Mouse (Mus musculus): ENCODE results near the gene Gm281.
"Not testable (repeated sequence)": the region's sequence is repeated elsewhere in the genome, so short reads cannot be mapped to it uniquely, and the experiment has no call there.

The Gm281 gene

DNA sequence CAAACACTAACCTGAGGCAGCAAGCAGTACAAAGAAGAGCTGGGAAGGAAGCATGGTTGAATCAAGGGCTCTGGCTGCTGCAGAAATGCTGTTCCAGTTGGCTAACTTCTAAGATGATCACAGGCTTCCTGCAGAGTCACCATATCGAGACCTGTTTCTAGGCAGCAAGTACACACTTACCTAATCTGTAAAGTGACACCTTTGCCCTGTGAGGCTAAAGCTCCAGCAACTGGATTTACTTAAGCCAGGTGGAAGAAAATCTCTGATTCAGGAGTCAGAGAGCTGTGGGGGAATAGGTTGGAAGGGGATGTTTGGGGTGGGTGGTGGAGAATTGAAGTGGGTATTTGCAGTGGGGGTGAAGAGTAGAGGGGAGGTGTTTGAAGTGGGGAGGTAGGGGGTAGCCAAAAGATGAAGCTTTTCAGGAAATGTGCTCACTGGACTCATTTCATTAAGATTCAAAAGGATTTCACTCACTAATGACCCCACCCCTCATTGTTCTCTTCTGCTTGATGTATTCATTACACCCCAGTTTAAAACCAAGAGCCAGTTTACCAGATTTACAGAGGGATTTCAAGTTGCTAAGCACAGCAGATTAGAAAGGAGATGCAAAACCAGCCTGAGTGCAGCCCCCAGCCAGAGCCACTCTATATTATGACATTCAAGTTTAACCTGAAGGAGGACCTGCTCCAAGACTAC, at the start of gene Gm281:
Gene Gm281, minus strand, starts transcription at position 92 of the 696 bp plus-strand sequence.
- no peak for DNase-seq (ENCODE audit: low spot score)

DNA sequence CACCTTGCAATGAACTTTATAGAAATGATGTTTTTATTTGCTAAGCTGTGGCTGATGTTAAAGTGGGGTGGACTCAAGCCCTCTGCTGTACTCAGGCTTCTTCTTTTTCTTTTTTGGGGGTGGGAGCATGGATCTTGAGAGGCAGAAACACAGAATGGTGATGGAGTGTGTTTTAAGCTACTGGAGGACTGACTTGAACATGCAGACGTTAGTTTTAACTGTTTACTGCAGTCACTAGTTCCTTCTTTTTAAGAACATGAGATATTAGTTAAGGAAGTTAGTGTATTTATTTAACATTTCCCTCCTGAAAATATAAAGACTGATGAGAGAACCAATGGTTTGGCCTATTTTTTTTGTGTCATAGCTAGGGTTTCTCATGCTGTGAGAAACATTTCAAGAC, 49.2 kb upstream of the Gm281 start:
- DNase-seq (ENCODE audit: low spot score): no peak

DNA sequence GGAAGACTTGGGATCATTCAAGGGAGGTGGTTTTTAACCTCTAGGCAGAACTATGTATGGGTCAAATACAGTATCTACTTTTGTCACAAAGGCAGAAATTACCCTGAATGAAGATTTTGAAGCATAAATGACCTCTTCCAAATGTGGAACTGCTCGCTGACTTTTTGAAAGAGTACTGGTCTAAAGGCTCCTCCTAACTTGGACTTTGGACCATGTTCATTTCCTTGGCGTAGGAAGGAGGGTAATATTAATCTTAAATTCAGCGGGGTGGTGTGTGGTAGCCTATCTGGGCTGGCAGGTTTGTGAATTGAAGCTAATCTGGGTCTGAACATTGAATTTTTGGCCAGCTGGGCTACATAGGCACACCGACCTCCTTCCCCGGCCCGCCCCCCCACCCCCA, 48.2 kb upstream of the Gm281 start:
- no peak for DNase-seq (ENCODE audit: low spot score)

GRCm38 (mm10) chr14:13961401-13962112, 47.3 kb upstream of the Gm281 start, which contains the start of the genes Atxn7 and Thoc7:
Atxn7 (plus strand) TSS chr14:13961440.
Thoc7 (minus strand) TSS chr14:13961852.
- DNase-seq (ENCODE audit: low spot score): peak; percentile 36

- peak; percentile 59 for DNase-seq (ENCODE audit: low spot score)
These were observed 46.4 kb upstream of the Gm281 start for GRCm38 (mm10) chr14:13960482-13961325.

- peak; percentile 50 for DNase-seq (ENCODE audit: low spot score)
These were observed 45.8 kb upstream of the Gm281 start for GRCm38 (mm10) chr14:13960079-13960478.

- not testable (repeated sequence) for DNase-seq (ENCODE audit: low spot score)
These were observed 37.9 kb upstream of the Gm281 start for GRCm38 (mm10) chr14:13952151-13952550.

GRCm38 (mm10) chr14:13950401-13950800, 36.1 kb upstream of the Gm281 start:
- peak; percentile 46 for DNase-seq (ENCODE audit: low spot score)

- no peak for DNase-seq (ENCODE audit: low spot score)
These were observed 34.1 kb upstream of the Gm281 start for GRCm38 (mm10) chr14:13948345-13948744.

GRCm38 (mm10) chr14:13944686-13945085, 30.4 kb upstream of the Gm281 start:
- no peak for DNase-seq (ENCODE audit: low spot score)

DNA sequence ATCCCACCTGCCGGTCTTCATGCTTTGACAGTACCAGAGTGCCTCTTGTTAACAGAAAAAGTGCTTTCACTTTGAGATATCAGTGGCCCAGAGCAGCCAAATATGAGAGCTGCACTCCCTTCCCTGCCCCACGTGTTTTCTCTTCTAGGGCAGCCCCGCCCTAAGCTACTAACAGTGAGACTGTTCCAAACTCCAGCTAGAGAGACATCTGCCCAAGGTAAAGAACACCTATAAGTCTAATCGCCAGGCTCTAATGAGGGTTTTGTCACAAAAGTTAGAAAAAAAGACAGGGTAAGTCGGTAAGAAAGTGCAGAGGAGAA, 19.7 kb upstream of the Gm281 start:
- no peak for DNase-seq (ENCODE audit: low spot score)

DNA sequence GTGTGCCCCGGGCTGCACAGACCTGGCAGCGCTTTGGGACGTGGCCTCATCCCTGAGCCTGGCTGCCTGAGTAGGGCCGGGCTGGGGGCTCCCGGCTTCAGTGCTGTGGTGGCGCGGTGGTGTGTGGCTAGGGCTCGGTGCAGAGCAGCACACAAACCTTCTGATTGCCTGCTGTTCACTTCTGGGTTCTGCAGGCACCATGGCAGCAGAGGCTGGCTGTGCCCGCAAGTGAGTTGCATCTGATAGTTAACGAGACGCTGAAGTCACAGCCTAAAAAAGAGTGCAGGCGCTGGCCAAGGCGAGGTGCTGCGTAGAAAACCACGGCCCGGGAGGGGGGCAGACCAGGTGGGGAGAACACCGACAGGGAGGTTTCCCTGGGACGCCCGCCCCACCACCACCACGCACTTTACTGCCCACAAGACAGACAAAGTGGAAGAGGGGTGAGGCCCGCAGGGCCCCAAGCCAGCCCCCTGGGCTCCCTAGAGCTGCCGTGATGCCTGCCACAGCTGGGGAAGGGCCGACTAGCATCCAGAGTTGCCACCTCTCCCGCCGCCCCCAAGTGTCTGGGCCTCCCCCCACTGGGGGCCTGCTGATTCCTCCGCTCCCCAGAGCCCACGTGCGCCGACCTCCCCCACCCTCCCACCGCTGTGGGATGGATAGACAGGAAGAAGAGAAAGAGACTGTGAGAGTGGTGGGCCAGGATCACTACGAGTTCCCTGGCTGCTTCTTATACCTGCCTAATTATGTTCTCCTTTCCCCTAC, 19.2 kb upstream of the Gm281 start:
- DNase-seq (ENCODE audit: low spot score): peak; percentile 2

GRCm38 (mm10) chr14:13917630-13918029, 3.4 kb upstream of the Gm281 start:
- peak; percentile 16 for DNase-seq (ENCODE audit: low spot score)

GRCm38 (mm10) chr14:13917208-13917607, 2.9 kb upstream of the Gm281 start:
- DNase-seq (ENCODE audit: low spot score): no peak

- no peak for DNase-seq (ENCODE audit: low spot score)
These were observed 929 bp upstream of the Gm281 start for GRCm38 (mm10) chr14:13915207-13915606.

DNA sequence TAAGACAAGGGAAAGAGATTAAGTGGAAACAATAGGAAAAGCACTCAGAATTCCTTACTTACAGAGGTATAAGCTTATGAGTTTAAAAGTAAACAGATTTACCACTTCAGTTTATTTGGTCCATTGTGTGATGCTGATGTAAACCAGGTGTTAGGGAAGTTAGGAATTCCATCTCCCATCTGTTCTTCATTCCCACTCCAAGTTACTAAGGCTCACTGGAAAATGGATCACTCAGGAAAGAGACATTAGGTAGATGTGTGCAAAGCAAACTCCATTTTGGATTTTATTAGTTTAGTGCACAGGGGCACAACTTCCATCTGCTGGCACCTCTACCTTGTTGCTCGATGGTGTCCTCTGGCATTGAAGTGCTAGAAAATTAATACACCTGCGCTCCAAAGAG, 4.1 kb downstream of the Gm281 start:
- no peak for DNase-seq (ENCODE audit: low spot score)

DNA sequence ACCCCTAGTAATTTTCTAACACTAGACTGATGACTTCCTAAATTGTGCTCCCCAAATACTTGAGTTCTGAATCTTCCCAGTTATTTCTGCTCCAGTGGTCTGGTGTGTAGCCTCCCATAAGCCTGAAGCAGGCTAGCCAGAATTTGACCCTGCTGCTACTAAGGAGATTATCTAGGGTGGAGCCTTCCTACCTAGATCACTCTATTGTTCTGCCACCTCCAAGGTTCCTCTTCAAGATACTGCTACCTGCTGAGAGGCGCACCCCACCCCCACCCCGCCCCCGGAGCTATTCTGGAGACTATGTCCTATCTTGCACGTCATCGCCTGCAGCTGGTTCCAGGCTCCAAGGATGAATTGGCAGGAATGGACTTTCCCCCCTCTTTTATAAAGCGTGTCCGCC, 7.1 kb downstream of the Gm281 start:
- DNase-seq (ENCODE audit: low spot score): no peak

- no peak for DNase-seq (ENCODE audit: low spot score)
These were observed 7.8 kb downstream of the Gm281 start for GRCm38 (mm10) chr14:13906461-13906860.

- peak; percentile 11 for DNase-seq (ENCODE audit: low spot score)
These were observed 12.6 kb downstream of the Gm281 start for GRCm38 (mm10) chr14:13901611-13902067.

- no peak for DNase-seq (ENCODE audit: low spot score)
These were observed 19.1 kb downstream of the Gm281 start for GRCm38 (mm10) chr14:13895198-13895597.

DNA sequence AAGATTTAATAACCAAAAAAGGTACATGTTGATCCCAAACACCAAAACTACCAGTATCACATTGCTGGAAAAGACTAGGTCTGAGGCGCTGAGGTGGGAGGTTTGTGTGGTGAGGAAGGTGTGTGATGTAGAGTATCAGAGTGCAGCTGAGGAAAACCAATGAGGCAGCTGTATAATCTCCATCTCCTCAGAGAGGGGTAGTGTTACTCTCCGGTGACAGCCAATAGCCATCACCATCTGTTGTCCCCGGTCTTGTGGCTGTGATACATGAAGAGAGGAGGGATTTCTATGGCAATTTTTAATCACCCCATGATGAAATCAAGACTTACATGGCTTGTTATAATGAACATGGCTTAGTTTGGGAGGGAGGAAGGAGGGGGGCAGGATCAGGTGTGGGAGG, 20.5 kb downstream of the Gm281 start:
- DNase-seq (ENCODE audit: low spot score): no peak

GRCm38 (mm10) chr14:13861416-13861815, 52.9 kb downstream of the Gm281 start:
- DNase-seq (ENCODE audit: low spot score): no peak
